Mouse (Mus musculus) E14TG2a.4 (cell line): ENCODE results near the gene Pde4c.

Experiments
- CTCF ChIP-seq: conservative IDR thresholded peaks from 2 replicates; pipeline ENCODE4 v1.5.1; 2014; ENCODE audit warnings: low read length
- NANOG ChIP-seq: IDR thresholded peaks from 2 replicates; pipeline ENCODE4 v1.6.1; 2014; ENCODE audit warnings: borderline replicate concordance, low read length, mixed read lengths

- no peak for TF ChIP-seq CTCF
- no peak for TF ChIP-seq NANOG
These were observed 22.2 kb downstream of the Pde4c start for GRCm38 (mm10) chr8:70745691-70746220.
